Mouse (Mus musculus) myocyte (in vitro differentiated cells): ENCODE data around the gene Pclo. TPM values are rescaled to one million over a fixed set of nuclear protein-coding genes. Genes with fewer than 3 reads are reported as not detected.
A peak's percentile ranks its signal among the peaks of the same experiment; 100 is the strongest.

Source experiments
- H3K27me3 ChIP-seq: one replicate; pipeline ENCODE4 v1.6.1; 2011; ENCODE audit not compliant: control insufficient read depth, insufficient read depth, insufficient read length
- H3K36me3 ChIP-seq: one replicate; pipeline ENCODE4 v1.6.1; 2011; ENCODE audit not compliant: control insufficient read depth, insufficient read depth
- H3K4me2 ChIP-seq: one replicate; pipeline ENCODE4 v1.6.1; 2011; ENCODE audit warnings: low read depth, control low read depth
- H3K4me3 ChIP-seq: one replicate; pipeline ENCODE4 v1.5.1; 2011; ENCODE audit warnings: mild to moderate bottlenecking, control low read depth, moderate library complexity
- H3K79me2 ChIP-seq: one replicate; pipeline ENCODE4 v1.6.1; 2011; ENCODE audit not compliant: control insufficient read depth, insufficient read depth
- H3ac ChIP-seq: one replicate; pipeline ENCODE4 v1.6.1; 2011; ENCODE audit not compliant: control insufficient read depth, insufficient read length
- CEBPB ChIP-seq: IDR thresholded peaks from 2 replicates; pipeline ENCODE4 v1.6.1; 2011; ENCODE audit warnings: mild to moderate bottlenecking, moderate library complexity; ENCODE audit not compliant: poor library complexity, insufficient read depth, severe bottlenecking
- E2F4 ChIP-seq: IDR thresholded peaks from one replicate; pipeline ENCODE4 v1.6.1; 2011; ENCODE audit warnings: mild to moderate bottlenecking, control low read depth, moderate library complexity; ENCODE audit not compliant: insufficient read depth
- MAX ChIP-seq: IDR thresholded peaks from one replicate; pipeline ENCODE4 v1.6.1; 2011; ENCODE audit warnings: low read depth, mild to moderate bottlenecking, control low read depth
- MYOD1 ChIP-seq, 3 experiments: IDR thresholded peaks; one replicate each; pipeline ENCODE4 v1.6.1; 2011; ENCODE audit warnings: control low read depth in 2 of 3, low read depth in 2 of 3, mild to moderate bottlenecking in 2 of 3, moderate library complexity in 1 of 3; ENCODE audit not compliant: insufficient read length in 2 of 3, control insufficient read depth in 1 of 3
- MYOG ChIP-seq, 3 experiments: IDR thresholded peaks; one replicate each; pipeline ENCODE4 v1.6.1; 2011; ENCODE audit warnings: control low read depth in 2 of 3, low read depth in 2 of 3, mild to moderate bottlenecking in 2 of 3; ENCODE audit not compliant: insufficient read length in 2 of 3, control insufficient read depth in 1 of 3, insufficient read depth in 1 of 3
- POLR2A ChIP-seq: IDR thresholded peaks from one replicate; pipeline ENCODE4 v1.6.1; 2011; ENCODE audit warnings: low read depth, mild to moderate bottlenecking, control low read depth, moderate library complexity; ENCODE audit not compliant: insufficient read length
- POLR2AphosphoS2 ChIP-seq: IDR thresholded peaks from one replicate; pipeline ENCODE4 v1.6.1; 2011; ENCODE audit warnings: low read depth, control low read depth; ENCODE audit not compliant: insufficient read length
- REST ChIP-seq: IDR thresholded peaks from one replicate; pipeline ENCODE4 v1.6.1; 2011; ENCODE audit warnings: mild to moderate bottlenecking, control low read depth, moderate library complexity; ENCODE audit not compliant: insufficient read depth, insufficient read length
- SRF ChIP-seq: IDR thresholded peaks from one replicate; pipeline ENCODE4 v1.6.1; 2011; ENCODE audit warnings: low read depth; ENCODE audit not compliant: control insufficient read depth, insufficient read length
- TCF12 ChIP-seq: IDR thresholded peaks from one replicate; pipeline ENCODE4 v1.6.1; 2011; ENCODE audit warnings: mild to moderate bottlenecking, control low read depth; ENCODE audit not compliant: poor library complexity, insufficient read depth, severe bottlenecking
- TCF3 ChIP-seq: IDR thresholded peaks from one replicate; pipeline ENCODE4 v1.6.1; 2011; ENCODE audit warnings: low read depth, control low read depth; ENCODE audit not compliant: insufficient read length
- USF1 ChIP-seq: IDR thresholded peaks from one replicate; pipeline ENCODE4 v1.6.1; 2011; ENCODE audit warnings: low read depth, mild to moderate bottlenecking, control low read depth, moderate library complexity
- polyA plus RNA-seq: library from polyadenylated mRNA; unstranded; fragments of >200 nt; fragmentation: generic; extraction: Trizol; gene quantifications from one replicate; pipeline ENCODE4 v1.2.1, GENCODE M21; 2012; ENCODE audit warnings: missing spikeins

Gene Pclo
- polyA plus RNA-seq, 1 experiment: 0.07 TPM

GRCm38 (mm10) chr5:14750882-14751281 is 236.2 kb downstream of the Pclo start:
- no peak overlapping the region for H3K4me3 ChIP-seq
- H3K36me3 ChIP-seq: no peaks in the 10 kb centered on the region
- no peaks in the 10 kb centered on the region for H3K79me2 ChIP-seq
- H3K27me3 ChIP-seq: no peaks in the 10 kb centered on the region
- TF ChIP-seq CEBPB (no peak), TCF3 (peak; percentile 65), E2F4 (no peak), POLR2A (no peak), POLR2AphosphoS2 (no peak), TCF12 (peak; percentile 67), REST (no peak), MAX (no peak), MYOG (IDR thresholded peaks at IDR 0.05; ENCODE audit: control insufficient read depth in 1 of 3, insufficient read depth in 1 of 3, insufficient read length in 2 of 3, low read depth in 2 of 3) (peak in 1 of 3 experiments; percentile 18), MYOD1 (IDR thresholded peaks at IDR 0.05; ENCODE audit: control insufficient read depth in 1 of 3, insufficient read length in 2 of 3, low read depth in 2 of 3) (peak; percentile 71 to 98 (median 97)), SRF (no peak), USF1 (no peak)
- H3K4me2 ChIP-seq: no peak overlapping the region
- H3ac ChIP-seq: no peak overlapping the region

- TF ChIP-seq USF1 (no peak), REST (no peak), CEBPB (no peak), MAX (no peak), MYOD1 (IDR thresholded peaks at IDR 0.05; ENCODE audit: control insufficient read depth in 1 of 3, insufficient read length in 2 of 3, low read depth in 2 of 3) (no peak), E2F4 (no peak), TCF12 (no peak), SRF (no peak), POLR2AphosphoS2 (no peak), MYOG (IDR thresholded peaks at IDR 0.05; ENCODE audit: control insufficient read depth in 1 of 3, insufficient read depth in 1 of 3, insufficient read length in 2 of 3, low read depth in 2 of 3) (no peak), TCF3 (no peak), POLR2A (no peak)
- no peaks in the 10 kb centered on the region for H3K79me2 ChIP-seq
- H3K36me3 ChIP-seq: no peaks in the 10 kb centered on the region
- no peak overlapping the region for H3K4me2 ChIP-seq
- no peaks in the 10 kb centered on the region for H3K27me3 ChIP-seq
- no peak overlapping the region for H3K4me3 ChIP-seq
- no peak overlapping the region for H3ac ChIP-seq
Observed at GRCm38 (mm10) chr5:14766686-14767085, 252.0 kb downstream of the Pclo start.

GRCm38 (mm10) chr5:14782362-14783082 is 267.8 kb downstream of the Pclo start:
- H3K79me2 ChIP-seq: no peaks in the 10 kb centered on the region
- H3K4me2 ChIP-seq: no peak overlapping the region
- H3K36me3 ChIP-seq: no peaks in the 10 kb centered on the region
- no peaks in the 10 kb centered on the region for H3K27me3 ChIP-seq
- TF ChIP-seq TCF12 (no peak), TCF3 (no peak), CEBPB (no peak), POLR2A (no peak), SRF (no peak), REST (no peak)
- H3ac ChIP-seq: no peak overlapping the region
- no peak overlapping the region for H3K4me3 ChIP-seq

GRCm38 (mm10) chr5:14793891-14794290 is 279.2 kb downstream of the Pclo start:
- TF ChIP-seq MYOG (IDR thresholded peaks at IDR 0.05; ENCODE audit: control insufficient read depth in 1 of 3, insufficient read depth in 1 of 3, insufficient read length in 2 of 3, low read depth in 2 of 3) (no peak), SRF (no peak), TCF12 (no peak), E2F4 (no peak), POLR2A (no peak), POLR2AphosphoS2 (no peak), USF1 (no peak), MYOD1 (IDR thresholded peaks at IDR 0.05; ENCODE audit: control insufficient read depth in 1 of 3, insufficient read length in 2 of 3, low read depth in 2 of 3) (no peak), MAX (no peak), TCF3 (no peak)
- Histone ChIP-seq H3ac (no peak overlapping the region), H3K36me3 (no peaks in the 10 kb centered on the region), H3K27me3 (no peaks in the 10 kb centered on the region), H3K79me2 (no peaks in the 10 kb centered on the region), H3K4me3 (no peak overlapping the region), H3K4me2 (no peak overlapping the region)

- H3K4me3 ChIP-seq: no peak overlapping the region
- no peak overlapping the region for H3ac ChIP-seq
- no peak overlapping the region for H3K4me2 ChIP-seq
- no peaks in the 10 kb centered on the region for H3K36me3 ChIP-seq
- no peaks in the 10 kb centered on the region for H3K27me3 ChIP-seq
- TF ChIP-seq E2F4 (no peak), TCF3 (no peak), USF1 (no peak), SRF (no peak), MYOG (IDR thresholded peaks at IDR 0.05; ENCODE audit: control insufficient read depth in 1 of 3, insufficient read depth in 1 of 3, insufficient read length in 2 of 3, low read depth in 2 of 3) (no peak), REST (no peak)
- H3K79me2 ChIP-seq: no peaks in the 10 kb centered on the region
Observed at GRCm38 (mm10) chr5:14807136-14807535, 292.4 kb downstream of the Pclo start.
